Mouse (Mus musculus) embryonic facial prominence, embryonic 12.5 days (tissue): Measurements from ENCODE around the gene Kank1. TPM values are rescaled to one million over a fixed set of nuclear protein-coding genes. Genes with fewer than 3 reads are reported as not detected.

ENCODE experiments used
- ATAC-seq: fragments of 200-750 bp; cut with Nextera tagmentation; 2 replicates; pipeline ENCODE4 v1.8.0; 2017; ENCODE audit not compliant: insufficient number of reproducible peaks, insufficient read depth, low FRiP score, low TSS enrichment
- H3K27ac ChIP-seq: fragments of 300-500 bp; sonication (generic); 2 replicates; pipeline ENCODE4 v1.5.1; 2016; ENCODE audit warnings: mild to moderate bottlenecking
- H3K27me3 ChIP-seq: fragments of 300-500 bp; sonication (generic); 2 replicates; pipeline ENCODE4 v1.6.1; 2016; ENCODE audit warnings: mild to moderate bottlenecking, moderate library complexity
- H3K36me3 ChIP-seq: fragments of 300-500 bp; sonication (generic); 2 replicates; pipeline ENCODE4 v1.6.1; 2016; ENCODE audit warnings: mild to moderate bottlenecking
- H3K4me1 ChIP-seq: fragments of 300-500 bp; sonication (generic); 2 replicates; pipeline ENCODE4 v1.6.1; 2016
- H3K4me2 ChIP-seq: fragments of 300-500 bp; sonication (generic); replicated peaks from 2 replicates; pipeline ENCODE4 v1.6.1; 2016; ENCODE audit warnings: mild to moderate bottlenecking, moderate library complexity
- H3K4me3 ChIP-seq: fragments of 300-500 bp; sonication (generic); 2 replicates; pipeline ENCODE4 v1.5.1; 2016; ENCODE audit warnings: mild to moderate bottlenecking
- H3K9ac ChIP-seq: fragments of 300-500 bp; sonication (generic); 2 replicates; pipeline ENCODE4 v1.6.1; 2016; ENCODE audit warnings: mild to moderate bottlenecking, moderate library complexity
- H3K9me3 ChIP-seq: fragments of 300-500 bp; sonication (generic); 2 replicates; pipeline ENCODE4 v1.6.1; 2016; ENCODE audit warnings: mild to moderate bottlenecking, moderate library complexity
- WGBS: fragments of 180-500 bp; shearing (Covaris S2); methylation state at CpG from one replicate; pipeline ENCODE4 v1.1.7; 2016; 5-methylcytosine and 5-hydroxymethylcytosine counted together
- polyA plus RNA-seq: library from polyadenylated mRNA; unstranded; fragments of >200 nt; fragmentation: Nextera tagmentation; extraction: Ambion mirVana; gene quantifications from 2 replicates; pipeline ENCODE4 v1.2.1, GENCODE M21; 2016

Gene Kank1
- polyA plus RNA-seq, result 25.5 and 27.6 TPM in 2 replicates

GRCm38 (mm10) chr19:25236596-25237491, at the start of gene Kank1:
Kank1 (plus strand) TSS chr19:25236975.
- Histone ChIP-seq H3K36me3 (no peaks in the 10 kb centered on the region), H3K27me3 (peaks cover 14% of the 10 kb centered on the region; the same call in 1 of the 2 replicates), H3K4me1 (peaks cover 7% of the 10 kb centered on the region; the same call in 1 of the 2 replicates), H3K9me3 (no peaks in the 10 kb centered on the region), H3K9ac (peak within 1 kb of the TSS; percentile 63), H3K27ac (peak within 1 kb of the TSS; percentile 62), H3K4me2 (peak within 1 kb of the TSS; percentile 95), H3K4me3 (peak within 1 kb of the TSS; percentile 69)
- ATAC-seq, result peak; percentile 91
- WGBS, result under 1% methylated on average over 76 of the region's 76 CpGs

GRCm38 (mm10) chr19:25187681-25188080, 49.1 kb upstream of the Kank1 start:
- H3K4me3 ChIP-seq, result no peak overlapping the region
- no peaks in the 10 kb centered on the region for H3K36me3 ChIP-seq
- H3K9me3 ChIP-seq, result no peaks in the 10 kb centered on the region
- no peaks in the 10 kb centered on the region for H3K4me1 ChIP-seq
- H3K27me3 ChIP-seq, result 0 out of 2 replicates have a peak, but pooled peaks cover 3% of the 10 kb centered on the region
- H3K9ac ChIP-seq, result no peak overlapping the region
- no peak for ATAC-seq
- H3K27ac ChIP-seq, result no peak overlapping the region
- WGBS, result 71% methylated on average over 18 of the region's 18 CpGs
- H3K4me2 ChIP-seq, result no peak overlapping the region

GRCm38 (mm10) chr19:25193751-25194150, 43.0 kb upstream of the Kank1 start:
- WGBS, result 97% methylated on average over 9 of the region's 9 CpGs
- no peak for ATAC-seq
- Histone ChIP-seq H3K36me3 (no peaks in the 10 kb centered on the region), H3K4me3 (no peak overlapping the region), H3K4me2 (no peak overlapping the region), H3K9ac (no peak overlapping the region), H3K27ac (no peak overlapping the region), H3K9me3 (no peaks in the 10 kb centered on the region), H3K4me1 (0 out of 2 replicates have a peak, but pooled peaks cover 4% of the 10 kb centered on the region), H3K27me3 (no peaks in the 10 kb centered on the region)

- WGBS, result 67% methylated on average over 13 of the region's 13 CpGs
- Histone ChIP-seq H3K27me3 (no peaks in the 10 kb centered on the region), H3K4me2 (no peak overlapping the region), H3K4me3 (no peak overlapping the region), H3K36me3 (no peaks in the 10 kb centered on the region), H3K9me3 (no peaks in the 10 kb centered on the region), H3K27ac (peak overlapping the region; percentile 68), H3K4me1 (peaks cover 18% of the 10 kb centered on the region; the same call in 1 of the 2 replicates), H3K9ac (no peak overlapping the region)
- ATAC-seq, result 0 out of 2 replicates have a peak, but pooled peaks have one; percentile 17
Observed at GRCm38 (mm10) chr19:25200081-25200860, 36.5 kb upstream of the Kank1 start.

- 0 out of 2 replicates have a peak, but pooled peaks cover 2% of the 10 kb centered on the region for H3K27me3 ChIP-seq
- no peak for ATAC-seq
- no peak overlapping the region for H3K27ac ChIP-seq
- no peak overlapping the region for H3K9ac ChIP-seq
- no peaks in the 10 kb centered on the region for H3K36me3 ChIP-seq
- H3K4me1 ChIP-seq, result peaks cover 24% of the 10 kb centered on the region
- H3K4me2 ChIP-seq, result no peak overlapping the region
- no peak overlapping the region for H3K4me3 ChIP-seq
- no peaks in the 10 kb centered on the region for H3K9me3 ChIP-seq
- WGBS, result 67% methylated on average over 12 of the region's 12 CpGs
Observed at GRCm38 (mm10) chr19:25203077-25203476, 33.7 kb upstream of the Kank1 start.

GRCm38 (mm10) chr19:25206969-25207368, 29.8 kb upstream of the Kank1 start:
- H3K27ac ChIP-seq, result no peak overlapping the region
- 0 out of 2 replicates have a peak, but pooled peaks cover 2% of the 10 kb centered on the region for H3K27me3 ChIP-seq
- WGBS, result 61% methylated on average over 12 of the region's 12 CpGs
- no peak overlapping the region for H3K9ac ChIP-seq
- H3K9me3 ChIP-seq, result no peaks in the 10 kb centered on the region
- ATAC-seq, result no peak
- H3K4me3 ChIP-seq, result no peak overlapping the region
- H3K36me3 ChIP-seq, result no peaks in the 10 kb centered on the region
- H3K4me2 ChIP-seq, result no peak overlapping the region
- H3K4me1 ChIP-seq, result peaks cover 12% of the 10 kb centered on the region

GRCm38 (mm10) chr19:25207731-25208361, 28.9 kb upstream of the Kank1 start:
- no peaks in the 10 kb centered on the region for H3K36me3 ChIP-seq
- H3K4me3 ChIP-seq, result 0 out of 2 replicates have a peak overlapping the region, but pooled peaks have one; percentile 18
- H3K4me1 ChIP-seq, result peaks cover 12% of the 10 kb centered on the region
- 0 out of 2 replicates have a peak, but pooled peaks cover 2% of the 10 kb centered on the region for H3K27me3 ChIP-seq
- H3K27ac ChIP-seq, result 0 out of 2 replicates have a peak overlapping the region, but pooled peaks have one; percentile 11
- H3K9ac ChIP-seq, result no peak overlapping the region
- no peak for ATAC-seq
- WGBS, result 5% methylated on average over 23 of the region's 23 CpGs
- peak overlapping the region; percentile 41 for H3K4me2 ChIP-seq
- no peaks in the 10 kb centered on the region for H3K9me3 ChIP-seq

- H3K4me1 ChIP-seq, result peaks cover 12% of the 10 kb centered on the region
- no peak overlapping the region for H3K4me2 ChIP-seq
- no peak for ATAC-seq
- WGBS, result 67% methylated on average over 11 of the region's 11 CpGs
- H3K27ac ChIP-seq, result no peak overlapping the region
- H3K27me3 ChIP-seq, result 0 out of 2 replicates have a peak, but pooled peaks cover 2% of the 10 kb centered on the region
- H3K36me3 ChIP-seq, result no peaks in the 10 kb centered on the region
- H3K9ac ChIP-seq, result no peak overlapping the region
- no peak overlapping the region for H3K4me3 ChIP-seq
- H3K9me3 ChIP-seq, result 0 out of 2 replicates have a peak, but pooled peaks cover 6% of the 10 kb centered on the region
Observed at GRCm38 (mm10) chr19:25208596-25209110, 28.1 kb upstream of the Kank1 start.

- no peaks in the 10 kb centered on the region for H3K9me3 ChIP-seq
- H3K27me3 ChIP-seq, result no peaks in the 10 kb centered on the region
- H3K27ac ChIP-seq, result no peak overlapping the region
- H3K4me2 ChIP-seq, result no peak overlapping the region
- ATAC-seq, result no peak
- no peak overlapping the region for H3K9ac ChIP-seq
- H3K36me3 ChIP-seq, result no peaks in the 10 kb centered on the region
- no peak overlapping the region for H3K4me3 ChIP-seq
- H3K4me1 ChIP-seq, result no peaks in the 10 kb centered on the region
- WGBS, result 76% methylated on average over 2 of the region's 2 CpGs
Observed at GRCm38 (mm10) chr19:25220611-25221010, 16.2 kb upstream of the Kank1 start.

- 64% methylated on average over 9 of the region's 9 CpGs for WGBS
- Histone ChIP-seq H3K9me3 (no peaks in the 10 kb centered on the region), H3K4me2 (no peak overlapping the region), H3K4me3 (no peak overlapping the region), H3K27ac (no peak overlapping the region), H3K36me3 (no peaks in the 10 kb centered on the region), H3K9ac (no peak overlapping the region), H3K27me3 (no peaks in the 10 kb centered on the region), H3K4me1 (no peaks in the 10 kb centered on the region)
- ATAC-seq, result no peak
Observed at GRCm38 (mm10) chr19:25221964-25222640, 14.7 kb upstream of the Kank1 start.
